Mouse (Mus musculus) hindbrain, embryonic 14.5 days (tissue): ENCODE results near the gene Hivep2. TPM values are rescaled to one million over a fixed set of nuclear protein-coding genes. Genes with fewer than 3 reads are reported as not detected.

ENCODE experiments used
- ATAC-seq: fragments of 200-750 bp; cut with Nextera tagmentation; 2 replicates; pipeline ENCODE4 v1.8.0; 2017; ENCODE audit warnings: moderate number of reproducible peaks, mild to moderate bottlenecking, moderate TSS enrichment, moderate library complexity; ENCODE audit not compliant: low FRiP score
- DNase-seq: peaks from one replicate; pipeline ENCODE4 v3.0.0-alpha.2; 2015; ENCODE audit warnings: low spot score
- H3K27ac ChIP-seq: fragments of 300-500 bp; sonication (generic); 2 replicates; pipeline ENCODE4 v1.5.1; 2014; ENCODE audit warnings: mild to moderate bottlenecking, moderate library complexity
- H3K27me3 ChIP-seq: fragments of 300-500 bp; sonication (generic); 2 replicates; pipeline ENCODE4 v1.6.1; 2014; ENCODE audit warnings: mild to moderate bottlenecking, low read length, mixed read lengths; ENCODE audit not compliant: control insufficient read depth, insufficient read depth
- H3K36me3 ChIP-seq: fragments of 300-500 bp; sonication (generic); replicated peaks from 2 replicates; pipeline ENCODE4 v1.6.1; 2014; ENCODE audit not compliant: control insufficient read depth, insufficient read depth
- H3K4me1 ChIP-seq: fragments of 300-500 bp; sonication (generic); replicated peaks from 2 replicates; pipeline ENCODE4 v1.6.1; 2014; ENCODE audit warnings: antibody characterized with exemption, low read length, mixed read lengths; ENCODE audit not compliant: control insufficient read depth, insufficient read depth
- H3K4me2 ChIP-seq: fragments of 300-500 bp; sonication (generic); replicated peaks from 2 replicates; pipeline ENCODE4 v1.6.1; 2014; ENCODE audit warnings: mild to moderate bottlenecking, moderate library complexity
- H3K4me3 ChIP-seq: fragments of 300-500 bp; sonication (generic); replicated peaks from 2 replicates; pipeline ENCODE4 v1.5.1; 2014; ENCODE audit warnings: mild to moderate bottlenecking, low read length
- H3K9ac ChIP-seq: fragments of 300-500 bp; sonication (generic); 2 replicates; pipeline ENCODE4 v1.6.1; 2014
- H3K9me3 ChIP-seq: fragments of 300-500 bp; sonication (generic); 2 replicates; pipeline ENCODE4 v1.6.1; 2016; ENCODE audit warnings: low read length; ENCODE audit not compliant: control insufficient read depth
- WGBS: fragments of 180-500 bp; shearing (Covaris S2); extraction: QIAGEN DNeasy Blood & Tissue Kit; methylation state at CpG from one replicate; pipeline ENCODE4 v1.1.7; 2014; 5-methylcytosine and 5-hydroxymethylcytosine counted together
- polyA plus RNA-seq: library from polyadenylated mRNA; unstranded; fragments of >200 nt; fragmentation: Nextera tagmentation; extraction: Ambion mirVana; gene quantifications from 2 replicates; pipeline ENCODE4 v1.2.1, GENCODE M21; 2014

Gene Hivep2
- polyA plus RNA-seq, 1 experiment from 2014 or later = 17.0 TPM

DNA sequence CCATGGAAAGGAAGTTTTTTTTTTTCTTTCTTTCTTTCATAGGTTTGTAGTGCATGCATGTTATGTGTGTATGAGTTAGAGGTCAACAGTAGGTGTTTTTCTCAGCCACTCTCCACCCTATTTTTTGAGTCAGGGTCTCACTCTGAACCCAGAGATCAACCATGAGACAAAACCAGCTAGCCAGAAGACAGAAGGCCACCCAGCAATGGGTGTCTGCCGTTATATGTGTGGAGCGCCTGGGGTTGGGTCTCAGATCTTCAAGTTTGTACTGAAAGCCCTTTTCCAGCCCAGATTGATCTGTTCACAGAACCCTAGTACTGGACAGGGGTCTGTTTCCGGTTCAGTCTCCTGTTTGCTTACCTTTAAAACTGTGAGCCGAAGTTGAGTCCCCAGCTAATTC lies 90.2 kb downstream of the Hivep2 start:
- Histone ChIP-seq H3K9me3 (no peaks in the 10 kb centered on the region), H3K36me3 (no peaks in the 10 kb centered on the region), H3K4me3 (no peak overlapping the region), H3K9ac (no peak overlapping the region), H3K4me2 (no peak overlapping the region), H3K27ac (no peak overlapping the region), H3K4me1 (peaks cover 26% of the 10 kb centered on the region), H3K27me3 (no peaks in the 10 kb centered on the region)
- DNase-seq (no peak), ATAC-seq (no peak)
- 72% methylated on average over 4 of the region's 4 CpGs for WGBS

DNA sequence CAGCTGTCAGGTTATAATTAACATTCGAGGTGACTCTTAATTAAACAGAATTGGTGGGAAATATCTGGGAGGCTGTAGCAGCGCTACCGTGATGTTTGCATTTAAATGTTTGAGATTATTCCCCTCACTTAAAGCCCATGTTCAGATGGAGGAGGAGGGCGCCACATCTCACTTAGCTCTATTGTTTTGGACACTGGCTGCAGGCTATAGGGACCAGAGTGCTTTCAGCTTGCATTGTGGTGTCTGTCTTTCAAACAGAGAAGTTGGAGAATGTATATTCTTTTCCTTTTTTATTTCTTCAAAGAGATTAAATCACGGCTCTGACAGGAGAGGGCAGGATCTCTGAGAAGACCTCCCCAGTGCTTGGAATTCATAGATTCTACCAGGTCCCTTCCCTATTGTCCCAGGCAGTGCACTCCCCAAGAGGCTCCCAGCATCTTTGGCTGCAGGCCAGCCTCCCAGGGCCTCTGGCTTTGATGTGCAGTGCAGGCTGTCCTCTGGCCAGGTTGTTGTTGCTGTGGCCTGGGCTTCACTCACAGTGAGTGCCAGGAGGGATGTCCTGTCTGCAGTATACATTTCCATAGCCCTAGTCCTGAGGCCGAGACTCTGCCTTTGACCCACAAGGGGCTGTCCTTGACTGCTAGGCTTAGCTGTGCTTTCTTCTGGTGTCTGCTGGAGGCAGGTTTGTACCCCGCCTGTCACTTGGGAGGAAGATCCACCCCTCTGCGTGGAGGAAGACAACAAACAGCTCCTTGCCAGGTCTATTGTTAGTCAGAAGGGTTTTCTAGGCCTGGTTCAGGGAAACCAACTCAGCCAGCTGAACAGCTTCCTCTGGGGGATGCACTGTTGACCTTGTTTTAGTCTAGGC lies 90.9 kb downstream of the Hivep2 start:
- Histone ChIP-seq H3K9me3 (no peaks in the 10 kb centered on the region), H3K4me3 (no peak overlapping the region), H3K4me1 (peaks cover 26% of the 10 kb centered on the region), H3K9ac (no peak overlapping the region), H3K27me3 (no peaks in the 10 kb centered on the region), H3K36me3 (no peaks in the 10 kb centered on the region), H3K27ac (0 out of 2 replicates have a peak overlapping the region, but pooled peaks have one; percentile 4), H3K4me2 (no peak overlapping the region)
- ATAC-seq (peak; percentile 84), DNase-seq (no peak)
- WGBS = 20% methylated on average over 8 of the region's 8 CpGs

DNA sequence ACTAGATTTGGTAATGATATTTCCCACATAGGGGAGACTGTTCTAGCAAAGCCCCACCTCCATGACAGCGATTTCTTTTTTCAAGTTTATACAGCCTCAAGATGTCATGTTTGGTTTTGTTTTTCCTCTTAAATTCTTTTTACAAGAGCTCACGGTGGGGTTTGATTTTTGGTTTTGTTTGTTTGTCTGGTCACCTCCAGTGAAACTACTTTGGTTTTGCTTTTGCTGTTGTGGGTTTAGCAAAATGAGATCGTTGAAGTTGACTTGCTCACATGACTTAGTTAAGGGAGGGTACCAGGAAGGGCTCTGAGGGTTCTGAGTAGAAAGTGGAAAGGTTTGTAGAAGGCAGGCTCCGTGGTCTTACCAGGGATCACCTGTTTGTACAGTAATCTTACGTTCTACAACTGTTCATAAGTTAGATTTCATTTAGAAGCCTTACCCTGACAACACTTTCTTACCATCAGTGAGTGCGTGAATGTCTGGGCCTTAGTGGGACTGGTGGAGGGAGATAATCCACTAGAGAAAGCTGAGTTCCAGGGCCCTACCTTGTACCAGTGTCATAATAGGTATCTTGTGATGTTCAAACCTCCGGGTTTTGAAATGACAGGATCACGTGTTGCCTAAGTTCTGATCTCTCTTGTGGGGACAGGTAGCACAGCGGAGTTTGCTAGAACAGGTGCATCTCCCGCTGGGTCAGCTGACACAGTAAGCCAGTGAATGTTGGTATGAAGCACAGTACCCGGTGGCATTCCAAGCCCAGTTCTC lies 92.1 kb downstream of the Hivep2 start:
- DNase-seq (no peak), ATAC-seq (no peak)
- no peak overlapping the region for H3K4me2 ChIP-seq
- no peak overlapping the region for H3K4me3 ChIP-seq
- no peak overlapping the region for H3K27ac ChIP-seq
- no peaks in the 10 kb centered on the region for H3K9me3 ChIP-seq
- no peak overlapping the region for H3K9ac ChIP-seq
- WGBS = 93% methylated on average over 11 of the region's 11 CpGs
- H3K36me3 ChIP-seq = no peaks in the 10 kb centered on the region
- H3K27me3 ChIP-seq = no peaks in the 10 kb centered on the region
- H3K4me1 ChIP-seq = peaks cover 26% of the 10 kb centered on the region

DNA sequence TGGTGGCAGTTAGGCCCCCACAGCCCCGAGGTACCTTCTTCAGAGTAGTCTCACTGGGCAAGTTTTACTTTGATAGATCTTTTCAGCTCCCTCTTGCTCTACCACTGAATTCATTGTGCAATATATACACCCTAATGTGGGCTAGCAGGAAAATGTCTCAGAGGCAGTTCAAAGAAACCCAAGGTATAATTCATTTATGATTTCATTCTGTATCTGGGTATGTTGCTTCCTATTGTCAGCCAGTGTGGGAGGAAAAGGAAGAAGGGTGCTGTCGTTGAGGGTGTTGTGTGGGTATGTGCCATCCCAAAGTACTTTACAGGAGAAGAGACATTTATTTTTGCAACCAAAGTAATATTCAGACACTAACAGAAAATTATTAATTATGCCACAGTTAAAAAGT lies 92.9 kb downstream of the Hivep2 start:
- Histone ChIP-seq H3K4me1 (peaks cover 26% of the 10 kb centered on the region), H3K36me3 (no peaks in the 10 kb centered on the region), H3K27ac (no peak overlapping the region), H3K4me2 (no peak overlapping the region), H3K4me3 (no peak overlapping the region), H3K9me3 (no peaks in the 10 kb centered on the region), H3K9ac (no peak overlapping the region), H3K27me3 (no peaks in the 10 kb centered on the region)
- 85% methylated on average over 2 of the region's 2 CpGs for WGBS
- DNase-seq (no peak), ATAC-seq (no peak)

DNA sequence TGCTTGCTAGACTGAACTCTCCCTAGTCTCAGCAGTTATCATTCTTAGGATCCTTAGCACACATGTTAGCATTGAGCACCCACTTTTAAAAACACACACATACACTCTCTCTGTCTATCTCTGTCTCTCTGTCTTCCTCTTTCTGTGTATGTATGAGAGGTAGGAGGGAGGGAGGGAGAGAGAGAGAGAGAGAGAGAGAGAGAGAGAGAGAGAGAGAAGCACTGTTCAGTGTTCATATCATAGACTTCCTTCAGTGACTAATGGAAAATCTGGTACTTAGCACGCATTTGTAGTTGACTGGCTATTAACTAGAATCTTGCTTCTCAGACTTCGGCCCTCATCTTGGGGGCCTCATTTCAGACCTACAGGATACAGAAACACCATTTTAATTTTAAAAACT lies 93.7 kb downstream of the Hivep2 start:
- no peak overlapping the region for H3K27ac ChIP-seq
- no peaks in the 10 kb centered on the region for H3K27me3 ChIP-seq
- H3K9me3 ChIP-seq = no peaks in the 10 kb centered on the region
- H3K9ac ChIP-seq = no peak overlapping the region
- no peak overlapping the region for H3K4me2 ChIP-seq
- ATAC-seq (no peak), DNase-seq (no peak)
- H3K4me1 ChIP-seq = peaks cover 26% of the 10 kb centered on the region
- H3K4me3 ChIP-seq = no peak overlapping the region
- no peaks in the 10 kb centered on the region for H3K36me3 ChIP-seq
- 88% methylated on average over 2 of the region's 2 CpGs for WGBS

DNA sequence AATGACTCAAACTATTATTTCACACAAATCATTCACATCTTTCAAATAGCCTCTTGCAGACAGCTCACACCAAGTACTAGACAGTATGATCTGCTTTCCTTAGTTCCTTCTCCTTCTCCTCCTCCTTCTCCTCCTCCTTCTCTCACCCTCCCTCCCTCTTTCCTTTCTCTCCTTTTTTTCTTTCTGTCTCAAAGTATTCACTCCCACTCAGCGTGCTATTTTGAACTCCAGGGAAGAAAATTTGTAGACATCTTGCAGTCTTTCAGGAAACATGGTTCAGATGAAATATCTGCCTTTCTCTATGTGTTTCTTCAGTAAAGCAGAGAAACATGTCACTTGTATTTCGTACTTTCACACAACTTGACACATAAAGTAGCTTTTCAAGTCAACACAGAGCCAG lies 94.4 kb downstream of the Hivep2 start:
- H3K9me3 ChIP-seq = no peaks in the 10 kb centered on the region
- no peak overlapping the region for H3K4me3 ChIP-seq
- DNase-seq (no peak), ATAC-seq (no peak)
- WGBS = 80% methylated on average over 2 of the region's 2 CpGs
- no peak overlapping the region for H3K4me2 ChIP-seq
- no peak overlapping the region for H3K9ac ChIP-seq
- no peak overlapping the region for H3K27ac ChIP-seq
- no peaks in the 10 kb centered on the region for H3K27me3 ChIP-seq
- peaks cover 24% of the 10 kb centered on the region for H3K4me1 ChIP-seq
- H3K36me3 ChIP-seq = no peaks in the 10 kb centered on the region

DNA sequence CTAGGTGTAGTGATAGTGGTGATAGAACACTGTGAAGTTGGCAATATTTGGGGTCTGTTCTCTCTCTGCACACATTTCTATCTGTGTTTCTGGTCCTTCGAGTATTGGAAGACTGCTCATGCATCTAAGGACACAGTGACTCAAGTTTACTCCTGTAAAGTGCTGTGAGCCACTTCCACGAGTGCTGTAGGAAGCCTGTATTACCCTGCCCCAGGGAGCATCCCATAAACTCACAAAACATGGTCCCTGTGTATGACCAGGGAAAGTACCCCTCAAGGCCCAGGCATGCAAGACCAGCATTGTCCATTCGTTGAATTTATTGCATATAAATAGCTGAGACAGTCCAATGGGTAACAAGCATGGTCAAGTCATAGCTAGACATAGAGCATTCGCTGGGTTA lies 97.4 kb downstream of the Hivep2 start:
- Histone ChIP-seq H3K9me3 (no peaks in the 10 kb centered on the region), H3K27me3 (no peaks in the 10 kb centered on the region), H3K36me3 (no peaks in the 10 kb centered on the region), H3K27ac (no peak overlapping the region), H3K4me3 (no peak overlapping the region), H3K9ac (no peak overlapping the region), H3K4me1 (no peaks in the 10 kb centered on the region), H3K4me2 (no peak overlapping the region)
- DNase-seq (no peak), ATAC-seq (no peak)
- 90% methylated on average over 4 of the region's 4 CpGs for WGBS

DNA sequence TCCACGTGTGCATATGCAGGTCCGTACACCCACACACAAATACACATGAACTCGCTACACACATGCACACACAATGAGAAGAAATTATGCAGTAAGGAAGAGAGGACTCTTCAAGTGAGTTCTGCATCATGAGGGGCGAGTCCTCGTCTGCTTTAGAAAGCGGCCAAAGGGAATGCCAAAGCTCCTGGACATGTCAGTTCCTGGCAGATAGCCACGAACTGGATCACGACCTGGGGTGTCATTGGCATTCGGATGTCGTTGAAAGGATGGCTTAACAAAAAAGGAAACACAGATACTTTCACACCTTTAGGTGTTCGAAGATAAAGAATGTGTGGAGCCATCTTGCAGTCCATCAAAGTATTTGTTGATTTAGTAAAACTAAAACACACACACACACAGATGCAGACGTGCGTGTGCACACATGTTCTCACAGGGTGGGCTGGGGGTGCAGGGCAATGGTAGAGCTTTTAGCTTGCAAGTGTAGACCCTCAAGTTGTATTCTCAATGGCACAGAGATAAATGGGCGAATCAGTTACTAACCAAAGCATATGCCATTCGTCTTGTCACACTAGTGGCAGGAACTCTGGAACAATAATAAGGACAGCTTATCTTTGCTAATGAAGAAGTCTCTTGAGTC lies 99.0 kb downstream of the Hivep2 start:
- ATAC-seq = no peak
- 81% methylated on average over 15 of the region's 15 CpGs for WGBS
- H3K9me3 ChIP-seq = no peaks in the 10 kb centered on the region

DNA sequence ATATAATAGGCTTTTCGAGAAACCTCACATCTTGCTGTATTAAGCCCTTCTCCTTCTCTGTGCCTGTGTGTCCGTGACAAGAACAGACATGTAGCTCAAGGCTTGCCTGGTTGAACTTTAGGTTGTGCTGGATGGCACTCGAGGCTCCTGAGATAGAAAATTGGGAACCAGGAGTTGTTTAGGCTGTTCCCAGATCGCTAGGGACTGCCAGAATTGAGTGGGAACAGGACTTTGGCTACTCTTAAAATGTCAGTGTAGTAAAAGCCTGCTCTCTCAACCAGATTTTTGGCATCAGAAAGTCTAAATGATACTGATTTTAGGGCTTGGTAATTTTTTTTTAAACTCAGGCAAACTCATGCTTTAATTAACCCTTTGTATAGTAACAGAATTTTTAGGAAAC lies 101.9 kb downstream of the Hivep2 start:
- Histone ChIP-seq H3K27ac (no peak overlapping the region), H3K9me3 (no peaks in the 10 kb centered on the region), H3K4me1 (no peaks in the 10 kb centered on the region), H3K4me2 (no peak overlapping the region), H3K9ac (no peak overlapping the region), H3K27me3 (no peaks in the 10 kb centered on the region), H3K4me3 (no peak overlapping the region), H3K36me3 (no peaks in the 10 kb centered on the region)
- ATAC-seq = no peak
- no peak for DNase-seq
- WGBS = 84% methylated on average over 4 of the region's 4 CpGs

More for the DNA sequence above, 99.0 kb downstream of the Hivep2 start:
- H3K27me3 ChIP-seq = no peaks in the 10 kb centered on the region
- no peak overlapping the region for H3K4me3 ChIP-seq
- no peaks in the 10 kb centered on the region for H3K4me1 ChIP-seq
- H3K36me3 ChIP-seq = no peaks in the 10 kb centered on the region
- no peak for DNase-seq
- no peak overlapping the region for H3K9ac ChIP-seq
- no peak overlapping the region for H3K4me2 ChIP-seq
- H3K27ac ChIP-seq = no peak overlapping the region
